ENCODE assay signal across 8 mouse cellular contexts in the genomic region with DNA sequence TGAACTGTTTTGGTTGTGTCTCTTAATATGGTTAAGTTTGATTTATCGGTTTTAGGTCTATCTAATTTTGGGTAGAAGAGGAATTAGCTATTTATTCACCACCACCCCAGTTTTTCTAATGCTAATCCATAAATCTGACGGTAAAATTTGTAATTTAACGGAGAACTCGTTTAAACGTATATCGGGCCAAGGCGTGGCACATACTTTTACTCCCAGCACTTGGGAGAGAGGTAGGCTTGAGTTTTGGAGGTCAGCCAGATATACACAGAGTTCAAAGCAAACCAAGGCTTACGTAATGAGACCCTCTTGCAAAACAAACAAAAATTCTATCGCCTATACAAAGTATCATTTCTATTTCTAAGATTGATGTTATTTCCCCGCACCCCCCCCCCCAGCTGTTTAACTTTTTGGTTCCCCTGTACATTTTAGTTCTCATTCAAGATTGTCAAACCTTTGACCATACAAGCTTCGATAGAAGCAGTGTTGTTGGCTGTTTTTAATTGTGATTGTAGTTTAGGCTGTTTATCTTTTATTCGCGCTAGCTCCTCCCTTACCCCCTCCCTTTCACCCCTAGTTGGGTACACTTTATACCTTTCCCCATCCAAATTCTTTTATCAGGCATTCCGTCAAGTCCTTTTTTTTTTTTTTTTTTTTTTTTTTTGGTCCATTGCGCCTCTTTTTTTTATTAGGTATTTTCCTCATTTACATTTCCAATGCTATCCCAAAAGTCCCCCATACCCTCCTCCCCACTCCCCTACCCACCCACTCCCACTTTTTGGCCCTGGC. TPM values are rescaled to one million over a fixed set of nuclear protein-coding genes. Genes with fewer than 3 reads are reported as not detected.
DNase-seq lines count a peak whose midpoint lies in the region; ATAC-seq and TF ChIP-seq lines count a peak whose summit lies in the region.

No protein-coding gene starts in this region.

- H3K4me3 ChIP-seq in CH12.LX (replicated peaks in 1 of 3; ENCODE audit: low read depth in 2 of 3, low read length in 2 of 3, poor library complexity in 1 of 3) = peak overlapping the region; percentile 94 to 97 (median 95)
- peak overlapping the region; percentile 70 for H3K4me3 ChIP-seq in forebrain, embryonic 13.5 days
- H3K4me3 ChIP-seq in limb, embryonic 10.5 days = peak overlapping the region; percentile 78
- H3K4me3 ChIP-seq in midbrain, postnatal 0 days (ENCODE audit: low read depth, low read length) = peak overlapping the region; percentile 98

- peaks cover 9 to 43% of the 10 kb centered on the region in 2 experiments; a peak in 3 of 4 replicates for H3K4me1 ChIP-seq in CH12.LX (ENCODE audit: control insufficient read depth in 1 of 2, insufficient read depth in 2 of 2)
- peaks cover 25% of the 10 kb centered on the region for H3K4me1 ChIP-seq in forebrain, embryonic 13.5 days
- H3K4me1 ChIP-seq in limb, embryonic 10.5 days = peaks cover 14% of the 10 kb centered on the region
- peaks cover 8% of the 10 kb centered on the region; the same call in 1 of the 2 replicates for H3K4me1 ChIP-seq in midbrain, postnatal 0 days (ENCODE audit: insufficient read depth, low read length)

- TF ChIP-seq EP300 in CH12.LX (IDR thresholded peaks at IDR 0.05; ENCODE audit: low read length) = no peak

- dilution Hi-C loops in CH12.LX (cut with MboI; ENCODE audit: extremely low pct_ligation_motif_present, extremely low pct_unique_long_range_greater_than_20kb, low sequenced_read_pairs) = no loop called here

- TF ChIP-seq POLR2A in CH12.LX (IDR thresholded peaks at IDR 0.05; ENCODE audit: low read depth, low read length) = no peak

- H3K27ac ChIP-seq in CH12.LX (ENCODE audit: insufficient read depth, low read depth) = no peak overlapping the region
- peak overlapping the region; percentile 99; the same call in 1 of the 2 replicates for H3K27ac ChIP-seq in forebrain, embryonic 13.5 days
- H3K27ac ChIP-seq in limb, embryonic 10.5 days = peak overlapping the region; percentile 97
- H3K27ac ChIP-seq in midbrain, postnatal 0 days (ENCODE audit: low read depth, low read length) = no peak overlapping the region

- no peak for TF ChIP-seq RAD21 in CH12.LX (IDR thresholded peaks at IDR 0.05; ENCODE audit: low read depth, low read length)

- WGBS in forebrain, embryonic 13.5 days = 28% methylated on average over 15 of the region's 15 CpGs
- WGBS in limb, embryonic 10.5 days = 31% methylated on average over 15 of the region's 15 CpGs
- WGBS in midbrain, postnatal 0 days = 29% methylated on average over 15 of the region's 15 CpGs

- H3K36me3 ChIP-seq in CH12.LX (replicated peaks in 1 of 2; ENCODE audit: control insufficient read depth in 1 of 2, insufficient read depth in 1 of 2, low read length in 1 of 2) = peaks cover 4 to 19% of the 10 kb centered on the region in 2 experiments
- H3K36me3 ChIP-seq in forebrain, embryonic 13.5 days (ENCODE audit: poor library complexity, severe bottlenecking) = no peaks in the 10 kb centered on the region
- H3K36me3 ChIP-seq in limb, embryonic 10.5 days = peaks cover 22% of the 10 kb centered on the region
- H3K36me3 ChIP-seq in midbrain, postnatal 0 days (ENCODE audit: insufficient read depth, low read length) = no peaks in the 10 kb centered on the region

- H3K9me3 ChIP-seq in CH12.LX (replicated peaks; ENCODE audit: low read length) = peaks cover 5% of the 10 kb centered on the region
- H3K9me3 ChIP-seq in forebrain, embryonic 13.5 days (replicated peaks) = no peaks in the 10 kb centered on the region
- H3K9me3 ChIP-seq in limb, embryonic 10.5 days (replicated peaks) = no peaks in the 10 kb centered on the region
- no peaks in the 10 kb centered on the region for H3K9me3 ChIP-seq in midbrain, postnatal 0 days (ENCODE audit: low read length)

- H3K79me2 ChIP-seq in CH12.LX (replicated peaks; ENCODE audit: control insufficient read depth, extremely low read depth, insufficient read depth, poor library complexity, severe bottlenecking) = peaks cover 60% of the 10 kb centered on the region

- ATAC-seq in forebrain, embryonic 13.5 days = no peak
- no peak for ATAC-seq in midbrain, postnatal 0 days (ENCODE audit: low FRiP score)
- no peak for ATAC-seq in inflammation-experienced regulatory T-cells, adult 6 months

- H3K27me3 ChIP-seq in CH12.LX (replicated peaks) = no peaks in the 10 kb centered on the region
- no peaks in the 10 kb centered on the region for H3K27me3 ChIP-seq in forebrain, embryonic 13.5 days
- H3K27me3 ChIP-seq in limb, embryonic 10.5 days (ENCODE audit: low read depth, poor library complexity, severe bottlenecking) = no peaks in the 10 kb centered on the region
- no peaks in the 10 kb centered on the region for H3K27me3 ChIP-seq in midbrain, postnatal 0 days (ENCODE audit: insufficient read depth, low read length)

- H3K4me2 ChIP-seq in CH12.LX (ENCODE audit: insufficient read depth, low read depth, poor library complexity, severe bottlenecking) = peak overlapping the region; percentile 87
- H3K4me2 ChIP-seq in forebrain, embryonic 13.5 days = peak overlapping the region; percentile 56
- H3K4me2 ChIP-seq in midbrain, postnatal 0 days (ENCODE audit: low read depth, low read length, poor library complexity, severe bottlenecking) = peak overlapping the region; percentile 67

- no peak for TF ChIP-seq CTCF in CH12.LX (conservative IDR thresholded peaks at IDR 0.05 in 1 of 2, IDR thresholded peaks at IDR 0.05 in 1 of 2; ENCODE audit: low read depth in 2 of 2, low read length in 2 of 2)
- no peak for TF ChIP-seq CTCF in midbrain, postnatal 0 days (IDR thresholded peaks at IDR 0.05)

- in situ Hi-C loops in CH12.LX (cut with MboI; ENCODE audit: low pct_ligation_motif_present, low pct_unique_long_range_greater_than_20kb, low sequenced_read_pairs) = no loop called here

- peak overlapping the region; percentile 88 for H3K9ac ChIP-seq in CH12.LX (ENCODE audit: insufficient read depth, low read depth)
- peak overlapping the region; percentile 84 for H3K9ac ChIP-seq in forebrain, embryonic 13.5 days
- peak overlapping the region; percentile 93 for H3K9ac ChIP-seq in midbrain, postnatal 0 days (replicated peaks; ENCODE audit: low read length, poor library complexity, severe bottlenecking)

- DNase-seq in 3T3-L1 (ENCODE audit: low read depth, low spot score) = peak; percentile 66
- DNase-seq in CH12.LX (ENCODE audit: extremely low read depth) = no peak
- DNase-seq in limb, embryonic 10.5 days (ENCODE audit: low spot score) = no peak
- DNase-seq in midbrain, postnatal 0 days (ENCODE audit: low spot score) = no peak
- no peak for DNase-seq in frontal cortex, postnatal 36 days (ENCODE audit: low spot score in 2 of 2)
- no peak for DNase-seq in spleen, postnatal 14 days (ENCODE audit: low spot score in 2 of 2)

TF ChIP-seq in CH12.LX, 34 proteins besides CTCF, POLR2A, EP300 and RAD21:
- TF ChIP-seq E2F4 (IDR thresholded peaks at IDR 0.05; ENCODE audit: insufficient replicate concordance, low read depth, low read length) (no peak), ZNF384 (IDR thresholded peaks at IDR 0.05; ENCODE audit: low read depth, low read length) (0 out of 2 replicates have a peak, but pooled peaks have one; percentile 43), IRF4 (IDR thresholded peaks at IDR 0.05; ENCODE audit: low read depth, low read length) (no peak), UBTF (IDR thresholded peaks at IDR 0.05; ENCODE audit: low read depth, low read length) (no peak)
TF ChIP-seq in CH12.LX: peak in this region for 1.

RNA-seq across cellular contexts. Expression of a gene that starts 1.5 kb away (rescaled TPM):
- total RNA-seq in CH12.LX (2012; rRNA removed) (114 and 137 TPM in 2 replicates), CH12.LX (2014; rRNA removed) (106 and 130 TPM in 2 replicates)
- polyA plus RNA-seq in CH12.LX (2012; ENCODE audit: insufficient read length, low read depth) = 103 and 115 TPM in 2 replicates
- 86.8 and 95.3 TPM in 2 replicates for polyA plus RNA-seq in forebrain, embryonic 13.5 days (2015; fragmentation: Nextera tagmentation; extraction: Ambion mirVana)
- polyA plus RNA-seq in limb, embryonic 10.5 days (2016; fragmentation: Nextera tagmentation; extraction: Ambion mirVana) = 83.7 and 91.2 TPM in 2 replicates
- 55.6 and 63.2 TPM in 2 replicates for total RNA-seq in midbrain, postnatal 0 days (2014; rRNA removed)
- polyA plus RNA-seq in midbrain, postnatal 0 days (2015; fragmentation: Nextera tagmentation; extraction: Ambion mirVana) = 61.5 and 67.0 TPM in 2 replicates
- 100 to 1,000 TPM; 165 to 218 (median 179) TPM for polyA plus RNA-seq in inflammation-experienced regulatory T-cells, adult 6 months (2017; shearing (Covaris generic))

Comparison
In these comparisons a context has a peak if more than half of its experiments do, and no peak if none do; other contexts are left out.
1. H3K27ac ChIP-seq: peak in forebrain, embryonic 13.5 days (single experiment) and limb, embryonic 10.5 days (single experiment); none in CH12.LX (single experiment) and midbrain, postnatal 0 days (single experiment).
2. Peak in every context shown above with its lines, with median percentiles within 50 percentile points of each other: H3K4me2 ChIP-seq, H3K4me3 ChIP-seq and H3K9ac ChIP-seq.